Mouse (Mus musculus) embryonic facial prominence, embryonic 15.5 days (tissue): ENCODE data around the gene Myl6b. TPM values are rescaled to one million over a fixed set of nuclear protein-coding genes. Genes with fewer than 3 reads are reported as not detected.
A peak's percentile ranks its signal among the peaks of the same experiment; 100 is the strongest.
"Not testable (repeated sequence)": the region's sequence is repeated elsewhere in the genome, so short reads cannot be mapped to it uniquely, and the experiment has no call there.

ENCODE experiments used
- ATAC-seq: fragments of 200-750 bp; cut with Nextera tagmentation; 2 replicates; pipeline ENCODE4 v1.8.0; 2017; ENCODE audit warnings: low read depth, moderate TSS enrichment; ENCODE audit not compliant: insufficient number of reproducible peaks, low FRiP score, low TSS enrichment
- H3K27ac ChIP-seq: fragments of 300-500 bp; sonication (generic); replicated peaks from 2 replicates; pipeline ENCODE4 v1.5.1; 2015; ENCODE audit warnings: mild to moderate bottlenecking, inconsistent platforms
- H3K27me3 ChIP-seq: fragments of 300-500 bp; sonication (generic); 2 replicates; pipeline ENCODE4 v1.6.1; 2015; ENCODE audit warnings: inconsistent platforms
- H3K36me3 ChIP-seq: fragments of 300-500 bp; sonication (generic); 2 replicates; pipeline ENCODE4 v1.6.1; 2015; ENCODE audit warnings: mild to moderate bottlenecking, inconsistent platforms
- H3K4me1 ChIP-seq: fragments of 300-500 bp; sonication (generic); 2 replicates; pipeline ENCODE4 v1.6.1; 2015; ENCODE audit warnings: inconsistent platforms
- H3K4me2 ChIP-seq: fragments of 300-500 bp; sonication (generic); replicated peaks from 2 replicates; pipeline ENCODE4 v1.6.1; 2015; ENCODE audit warnings: mild to moderate bottlenecking, inconsistent platforms
- H3K4me3 ChIP-seq: fragments of 300-500 bp; sonication (generic); replicated peaks from 2 replicates; pipeline ENCODE4 v1.5.1; 2015; ENCODE audit warnings: mild to moderate bottlenecking, inconsistent platforms
- H3K9ac ChIP-seq: fragments of 300-500 bp; sonication (generic); 2 replicates; pipeline ENCODE4 v1.6.1; 2015; ENCODE audit warnings: inconsistent platforms
- H3K9me3 ChIP-seq: fragments of 300-500 bp; sonication (generic); replicated peaks from 2 replicates; pipeline ENCODE4 v1.6.1; 2016; ENCODE audit warnings: inconsistent platforms
- WGBS: fragments of 180-500 bp; shearing (Covaris S2); methylation state at CpG from one replicate; pipeline ENCODE4 v1.1.7; 2015; 5-methylcytosine and 5-hydroxymethylcytosine counted together
- polyA plus RNA-seq: library from polyadenylated mRNA; unstranded; fragments of >200 nt; fragmentation: Nextera tagmentation; extraction: Ambion mirVana; gene quantifications from 2 replicates; pipeline ENCODE4 v1.2.1, GENCODE M21; 2015

Myl6b gene
- polyA plus RNA-seq, 1 experiment from 2014 or later = 5.0 TPM

DNA sequence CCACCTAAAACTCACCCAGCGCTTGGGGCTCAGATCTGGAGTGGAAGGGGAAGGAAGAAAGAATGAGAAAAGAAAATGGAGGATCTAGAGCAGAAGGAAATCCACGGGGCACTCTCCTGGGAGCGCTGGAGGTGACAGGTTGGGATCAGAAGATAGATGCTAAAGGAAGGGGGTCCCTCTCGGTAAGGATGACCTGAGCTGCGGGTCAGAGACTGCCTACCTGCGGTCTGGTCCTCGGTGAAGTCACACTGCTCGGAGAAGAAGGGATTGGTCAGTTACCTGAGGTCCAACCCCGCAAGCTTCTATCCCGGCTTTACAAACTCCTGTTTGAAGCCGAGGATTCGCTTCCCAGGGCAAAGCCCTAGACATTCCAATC is 5.2 kb downstream of the Myl6b start:
- H3K9ac ChIP-seq = peak overlapping the region; percentile 91
- peak overlapping the region; percentile 100 for H3K27ac ChIP-seq
- H3K36me3 ChIP-seq = peaks cover 34% of the 10 kb centered on the region
- ATAC-seq = peak; percentile 15
- no peaks in the 10 kb centered on the region for H3K27me3 ChIP-seq
- under 1% methylated on average over 12 of the region's 12 CpGs for WGBS
- peak overlapping the region; percentile 77 for H3K4me2 ChIP-seq
- H3K4me3 ChIP-seq = peak overlapping the region; percentile 87
- peaks cover 54% of the 10 kb centered on the region for H3K4me1 ChIP-seq
- no peaks in the 10 kb centered on the region for H3K9me3 ChIP-seq

DNA sequence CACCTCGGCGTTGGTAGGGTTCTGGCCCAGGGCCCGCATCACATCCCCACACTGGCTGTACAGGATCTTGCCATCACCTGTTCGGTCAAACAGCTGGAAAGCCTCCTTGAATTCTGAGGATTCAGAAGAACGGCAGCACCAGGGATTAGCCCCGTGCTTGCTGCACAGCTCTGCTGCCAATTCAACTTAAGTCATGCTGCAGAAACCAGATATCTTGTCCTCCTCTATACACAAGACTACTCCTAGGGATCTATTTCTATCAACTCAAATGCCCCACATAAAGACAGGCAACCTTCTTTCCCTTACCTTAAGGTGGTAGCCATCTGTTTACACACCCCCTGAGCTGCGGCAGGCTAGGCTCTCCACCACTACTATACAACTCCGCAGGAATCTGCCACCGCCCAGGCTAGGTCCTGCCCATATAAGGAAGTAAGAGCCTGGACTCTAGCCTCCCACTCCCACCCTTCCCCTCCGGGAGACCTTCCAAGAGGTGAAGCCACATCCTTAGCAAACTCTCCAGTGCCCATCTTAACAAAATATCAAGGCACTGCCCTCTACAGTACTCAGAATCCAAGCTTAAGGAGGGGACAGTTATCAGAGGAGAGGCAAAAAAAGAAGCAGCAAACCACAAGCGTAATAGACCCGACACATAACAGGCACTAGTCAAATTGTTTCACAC is 5.7 kb downstream of the Myl6b start:
- H3K9ac ChIP-seq = peak overlapping the region; percentile 91
- no peaks in the 10 kb centered on the region for H3K27me3 ChIP-seq
- peaks cover 39% of the 10 kb centered on the region for H3K36me3 ChIP-seq
- peak; percentile 66 for ATAC-seq
- peak overlapping the region; percentile 87 for H3K4me3 ChIP-seq
- peak overlapping the region; percentile 77 for H3K4me2 ChIP-seq
- H3K27ac ChIP-seq = peak overlapping the region; percentile 100
- H3K9me3 ChIP-seq = no peaks in the 10 kb centered on the region
- H3K4me1 ChIP-seq = peaks cover 48% of the 10 kb centered on the region
- 18% methylated on average over 12 of the region's 12 CpGs for WGBS

DNA sequence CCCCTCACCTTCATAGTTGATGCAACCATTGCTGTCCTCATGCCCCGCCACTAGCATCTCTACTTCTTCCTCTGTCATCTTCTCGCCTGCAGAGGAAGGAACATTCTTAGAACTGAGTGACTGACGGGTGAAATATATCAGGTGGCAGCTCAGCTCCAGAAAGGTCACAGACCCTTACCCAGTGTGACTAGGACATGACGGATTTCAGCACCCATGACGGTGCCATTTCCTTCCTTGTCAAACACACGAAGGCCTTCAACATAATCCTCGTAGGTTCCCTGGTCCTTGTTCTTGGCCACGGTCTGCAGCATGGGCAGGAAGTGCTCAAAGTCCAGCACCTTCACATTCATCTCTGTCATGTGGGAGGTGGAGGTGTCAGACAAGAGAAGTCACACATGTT is 6.4 kb downstream of the Myl6b start:
- H3K27me3 ChIP-seq, H3K9me3 ChIP-seq, ATAC-seq: not testable (repeated sequence)
- Histone ChIP-seq H3K27ac (peak overlapping the region; percentile 100), H3K4me2 (peak overlapping the region; percentile 77), H3K36me3 (peaks cover 46% of the 10 kb centered on the region), H3K4me1 (peaks cover 43% of the 10 kb centered on the region), H3K9ac (peak overlapping the region; percentile 91), H3K4me3 (peak overlapping the region; percentile 87)
- WGBS = 62% methylated on average over 8 of the region's 8 CpGs

DNA sequence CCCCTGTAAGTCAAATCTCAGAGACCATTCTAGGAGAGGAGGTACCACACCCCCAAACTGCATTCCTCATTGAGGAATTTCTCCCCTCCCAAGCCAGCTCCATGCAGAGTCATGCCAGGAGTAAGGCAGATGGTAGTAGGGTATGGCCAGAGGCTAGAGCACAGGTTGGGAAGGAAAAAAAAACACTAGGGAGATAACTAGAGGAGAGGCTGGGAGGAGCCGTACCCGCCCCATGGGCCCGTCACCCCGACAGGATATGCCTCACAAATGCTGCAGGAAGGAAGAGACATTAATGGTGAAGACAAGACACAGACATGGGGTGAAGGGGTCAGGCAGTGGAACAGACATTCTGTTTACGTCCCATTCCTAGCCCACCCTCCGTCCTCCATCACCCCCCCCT is 7.0 kb downstream of the Myl6b start:
- peaks cover 39% of the 10 kb centered on the region for H3K4me1 ChIP-seq
- no peaks in the 10 kb centered on the region for H3K9me3 ChIP-seq
- no peak for ATAC-seq
- H3K27ac ChIP-seq = peak overlapping the region; percentile 29
- H3K4me2 ChIP-seq = peak overlapping the region; percentile 77
- H3K36me3 ChIP-seq = peaks cover 50% of the 10 kb centered on the region
- H3K9ac ChIP-seq = 0 out of 2 replicates have a peak overlapping the region, but pooled peaks have one; percentile 6
- no peaks in the 10 kb centered on the region for H3K27me3 ChIP-seq
- 54% methylated on average over 6 of the region's 6 CpGs for WGBS
- peak overlapping the region; percentile 87 for H3K4me3 ChIP-seq

DNA sequence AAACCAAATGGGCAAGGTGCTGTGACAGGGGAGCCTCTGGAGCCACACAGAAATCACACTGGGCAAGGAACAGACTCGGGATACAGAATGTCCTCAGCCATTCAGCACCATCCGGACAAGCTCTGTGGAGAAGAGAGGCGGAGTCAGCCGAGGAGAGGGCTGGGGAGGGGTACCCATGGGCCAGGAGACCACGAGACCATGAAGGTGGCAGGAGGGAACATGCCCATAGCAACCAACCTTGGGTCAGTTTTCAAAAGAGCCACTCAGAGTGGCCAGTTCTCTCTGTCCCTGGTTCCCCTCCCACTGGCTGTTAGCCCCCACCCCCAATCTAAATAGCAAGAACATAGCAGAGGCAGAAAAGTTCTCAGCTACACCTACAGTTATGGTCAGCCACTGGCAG is 7.6 kb downstream of the Myl6b start:
- Histone ChIP-seq H3K9ac (no peak overlapping the region), H3K27me3 (no peaks in the 10 kb centered on the region), H3K4me2 (peak overlapping the region; percentile 77), H3K4me1 (peaks cover 37% of the 10 kb centered on the region), H3K4me3 (peak overlapping the region; percentile 87; the same call in 1 of the 2 replicates), H3K36me3 (peaks cover 56% of the 10 kb centered on the region), H3K27ac (peak overlapping the region; percentile 29), H3K9me3 (no peaks in the 10 kb centered on the region)
- 53% methylated on average over 5 of the region's 5 CpGs for WGBS
- ATAC-seq = no peak

DNA sequence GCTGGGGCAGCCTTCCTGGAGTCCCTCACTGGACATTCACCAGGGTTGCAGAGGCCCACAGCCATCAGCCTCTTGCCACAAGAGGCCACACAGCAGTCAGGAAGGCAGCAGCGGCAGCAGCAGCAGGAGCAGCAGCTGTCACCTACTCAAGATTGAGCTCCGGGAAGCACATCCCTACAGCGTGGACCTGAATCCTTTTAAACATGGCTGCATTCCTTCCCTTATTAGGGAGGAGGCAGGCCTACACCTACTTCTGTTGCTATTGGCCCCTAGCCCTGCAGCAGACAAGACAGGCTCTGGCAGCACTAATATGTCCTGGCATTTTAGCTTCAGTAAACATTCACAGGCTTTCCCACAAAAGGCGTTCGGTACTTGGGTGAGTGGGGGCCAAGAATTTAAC is 8.3 kb downstream of the Myl6b start:
- Histone ChIP-seq H3K4me1 (peaks cover 34% of the 10 kb centered on the region), H3K4me2 (no peak overlapping the region), H3K9me3 (no peaks in the 10 kb centered on the region), H3K27me3 (no peaks in the 10 kb centered on the region), H3K4me3 (no peak overlapping the region), H3K9ac (no peak overlapping the region; the same call in 1 of the 2 replicates), H3K27ac (peak overlapping the region; percentile 29), H3K36me3 (peaks cover 62% of the 10 kb centered on the region)
- ATAC-seq = no peak
- 44% methylated on average over 5 of the region's 5 CpGs for WGBS

DNA sequence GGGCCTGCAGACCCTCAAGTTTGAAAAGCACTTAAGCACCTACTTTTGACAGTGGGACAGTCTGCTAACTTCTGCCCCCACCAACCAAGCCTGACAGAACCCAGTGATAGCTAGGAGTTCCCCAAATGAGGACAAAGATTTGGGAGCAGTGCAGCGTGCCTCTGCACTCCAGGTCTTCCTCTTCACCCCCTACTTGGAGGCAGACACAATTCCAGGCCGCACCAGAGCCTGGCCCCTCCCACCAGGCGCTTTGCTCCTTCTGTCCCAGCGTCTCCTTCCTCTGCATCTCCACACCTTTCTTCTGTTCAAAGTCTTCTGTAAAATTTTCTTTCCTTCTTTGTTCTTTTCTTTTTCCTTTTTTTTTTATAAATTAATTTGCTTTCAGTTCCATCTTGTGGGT is 8.7 kb downstream of the Myl6b start:
- no peak overlapping the region for H3K4me3 ChIP-seq
- H3K36me3 ChIP-seq = peaks cover 65% of the 10 kb centered on the region
- H3K4me2 ChIP-seq = no peak overlapping the region
- no peak overlapping the region; the same call in 1 of the 2 replicates for H3K9ac ChIP-seq
- H3K9me3 ChIP-seq = no peaks in the 10 kb centered on the region
- peaks cover 30% of the 10 kb centered on the region for H3K4me1 ChIP-seq
- ATAC-seq = no peak
- WGBS = 44% methylated on average over 4 of the region's 4 CpGs
- H3K27me3 ChIP-seq = no peaks in the 10 kb centered on the region
- peak overlapping the region; percentile 29 for H3K27ac ChIP-seq

DNA sequence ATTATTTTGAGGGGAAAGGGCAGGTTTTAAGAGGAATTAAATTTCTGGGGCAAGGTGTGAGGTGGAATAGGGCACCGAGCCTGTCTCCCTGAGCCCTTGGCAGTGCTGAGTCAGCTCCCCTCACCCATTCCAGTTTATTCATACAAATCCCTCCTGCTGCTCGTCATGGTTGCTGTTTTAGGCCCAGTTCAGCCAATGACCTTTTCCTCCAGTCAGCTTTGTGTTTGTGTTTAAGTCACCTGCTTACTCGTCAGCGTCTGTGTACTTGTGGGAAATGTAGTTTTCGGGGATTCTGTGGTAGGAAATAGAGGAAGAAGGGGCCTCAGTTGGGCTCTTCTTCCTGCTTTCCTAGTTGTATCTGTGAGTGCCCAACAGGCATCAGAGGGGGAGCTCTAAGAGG is 9.1 kb downstream of the Myl6b start:
- no peak for ATAC-seq
- no peaks in the 10 kb centered on the region for H3K27me3 ChIP-seq
- no peak overlapping the region for H3K9ac ChIP-seq
- no peak overlapping the region for H3K4me3 ChIP-seq
- no peaks in the 10 kb centered on the region for H3K9me3 ChIP-seq
- 55% methylated on average over 5 of the region's 5 CpGs for WGBS
- H3K4me2 ChIP-seq = no peak overlapping the region
- H3K4me1 ChIP-seq = peaks cover 26% of the 10 kb centered on the region
- H3K27ac ChIP-seq = peak overlapping the region; percentile 29
- H3K36me3 ChIP-seq = peaks cover 70% of the 10 kb centered on the region

DNA sequence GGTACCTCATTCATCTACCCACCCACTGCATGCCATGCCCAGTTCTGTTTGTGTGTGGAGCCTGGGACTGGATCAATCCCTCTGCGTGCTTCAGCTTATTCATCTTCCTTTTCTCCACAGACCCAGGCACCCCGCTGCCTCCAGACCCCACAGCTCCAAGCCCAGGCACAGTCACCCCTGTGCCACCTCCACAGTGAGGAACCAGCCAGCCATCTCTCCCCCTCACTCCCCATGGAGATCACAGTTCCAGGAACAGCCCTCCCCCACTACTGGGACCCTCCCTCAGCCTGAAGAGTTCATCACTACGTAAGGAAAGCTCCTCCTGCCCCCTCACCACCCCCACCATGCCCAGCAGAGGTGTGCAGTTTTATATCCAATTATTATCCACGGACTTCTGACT is 9.7 kb downstream of the Myl6b start:
- peaks cover 25% of the 10 kb centered on the region for H3K4me1 ChIP-seq
- H3K27ac ChIP-seq = no peak overlapping the region
- H3K27me3 ChIP-seq = no peaks in the 10 kb centered on the region
- no peak overlapping the region for H3K4me2 ChIP-seq
- 77% methylated on average over 4 of the region's 4 CpGs for WGBS
- no peak overlapping the region for H3K9ac ChIP-seq
- no peak for ATAC-seq
- H3K36me3 ChIP-seq = peaks cover 76% of the 10 kb centered on the region
- H3K4me3 ChIP-seq = no peak overlapping the region
- H3K9me3 ChIP-seq = no peaks in the 10 kb centered on the region

DNA sequence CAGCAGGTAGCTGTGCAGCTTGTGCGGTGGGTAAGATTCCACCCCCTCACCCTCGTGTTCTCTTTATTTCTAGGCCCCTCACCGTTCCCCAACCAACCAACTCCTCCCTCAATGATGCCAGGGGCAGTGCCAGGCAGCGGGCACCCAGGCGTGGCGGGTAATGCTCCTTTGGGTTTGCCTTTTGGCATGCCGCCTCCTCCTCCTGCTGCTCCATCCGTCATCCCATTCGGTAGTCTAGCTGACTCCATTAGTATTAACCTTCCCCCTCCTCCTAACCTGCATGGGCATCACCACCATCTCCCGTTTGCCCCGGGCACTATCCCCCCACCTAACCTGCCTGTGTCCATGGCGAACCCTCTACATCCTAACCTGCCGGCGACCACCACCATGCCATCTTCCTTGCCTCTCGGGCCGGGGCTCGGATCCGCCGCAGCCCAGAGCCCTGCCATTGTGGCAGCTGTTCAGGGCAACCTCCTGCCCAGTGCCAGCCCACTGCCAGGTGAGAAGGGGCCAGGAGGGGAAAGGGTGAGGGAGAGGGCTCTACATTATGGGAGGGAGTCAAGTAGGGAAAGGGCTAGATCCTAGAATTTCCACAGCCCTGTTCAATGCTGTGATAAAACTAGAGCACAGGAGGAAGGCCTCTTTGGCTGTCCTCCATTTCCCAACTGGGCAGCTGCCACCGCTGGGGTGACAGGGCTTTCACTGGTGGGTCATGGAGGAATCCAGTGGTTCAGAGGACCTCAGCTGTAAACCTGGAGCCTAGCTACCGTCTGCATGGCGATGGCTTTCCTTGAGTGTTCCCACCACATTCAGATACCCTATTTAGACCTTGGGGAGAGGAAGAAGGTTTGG is 10.4 kb downstream of the Myl6b start:
- 90% methylated on average over 22 of the region's 22 CpGs for WGBS
- no peak overlapping the region for H3K4me2 ChIP-seq
- H3K27me3 ChIP-seq = no peaks in the 10 kb centered on the region
- ATAC-seq = no peak
- H3K27ac ChIP-seq = no peak overlapping the region
- H3K9ac ChIP-seq = no peak overlapping the region
- peaks cover 25% of the 10 kb centered on the region for H3K4me1 ChIP-seq
- no peaks in the 10 kb centered on the region for H3K9me3 ChIP-seq
- no peak overlapping the region for H3K4me3 ChIP-seq
- peaks cover 82% of the 10 kb centered on the region for H3K36me3 ChIP-seq

DNA sequence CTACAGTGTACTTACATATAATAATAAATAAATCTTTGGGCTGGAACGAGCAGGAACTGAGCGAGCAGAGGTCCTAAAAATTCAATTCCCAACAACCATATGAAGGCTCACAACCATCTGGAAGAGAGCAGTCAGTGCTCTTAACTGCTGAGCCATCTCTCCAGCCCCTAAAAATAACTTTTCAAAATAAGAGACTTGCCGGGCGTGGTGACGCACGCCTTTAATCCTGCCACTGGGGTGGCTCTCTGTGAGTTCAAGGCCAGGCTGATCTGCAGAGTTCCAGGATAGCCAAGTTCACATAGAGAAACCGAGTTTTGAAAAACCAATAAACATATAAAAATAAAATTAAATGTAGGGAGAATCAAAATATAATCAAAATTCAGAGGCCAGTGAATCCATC is 12.1 kb downstream of the Myl6b start:
- Histone ChIP-seq H3K9me3 (no peaks in the 10 kb centered on the region), H3K9ac (no peak overlapping the region), H3K27ac (no peak overlapping the region), H3K4me2 (no peak overlapping the region), H3K4me3 (no peak overlapping the region), H3K27me3 (no peaks in the 10 kb centered on the region), H3K4me1 (peaks cover 16% of the 10 kb centered on the region), H3K36me3 (peaks cover 95% of the 10 kb centered on the region)
- ATAC-seq = no peak
- WGBS = 85% methylated on average over 7 of the region's 7 CpGs
